In genomic region chr11:6333403-6333802, GRCm38 (mm10) we compare ENCODE assay signal across 16 mouse cellular contexts.
"Had no signal": no experiment of that assay in that cellular context is flagged by ENCODE, and none has a peak within 500 bp of the region (broad histone marks: within the 10 kb centered on the region; RNA-seq: fewer than 3 reads in every experiment).

No protein-coding gene starts in this region.

- H3K9me3 ChIP-seq: lung, embryonic 15.5 days; midbrain, embryonic 13.5 days; midbrain, embryonic 15.5 days; neural tube, embryonic 12.5 days; stomach, embryonic 15.5 days had no signal

- H3K4me3 ChIP-seq: lung, embryonic 15.5 days; midbrain, embryonic 13.5 days; midbrain, embryonic 15.5 days; neural tube, embryonic 12.5 days; stomach, embryonic 15.5 days had no signal

- H3K27me3 ChIP-seq: lung, embryonic 15.5 days; midbrain, embryonic 13.5 days; midbrain, embryonic 15.5 days; neural tube, embryonic 12.5 days; stomach, embryonic 15.5 days had no signal

- H3K4me2 ChIP-seq: lung, embryonic 15.5 days; midbrain, embryonic 11.5 days; midbrain, embryonic 13.5 days; midbrain, embryonic 15.5 days; neural tube, embryonic 12.5 days; stomach, embryonic 15.5 days had no signal

- DNase-seq: lung, adult 2 months; lung, postnatal 14 days; lung, postnatal 36 days; right cerebral cortex, postnatal 14 days; thymus, adult 2 months; thymus, postnatal 25 days; thymus, postnatal 4 days had no signal

- H3K9ac ChIP-seq: lung, embryonic 15.5 days; midbrain, embryonic 13.5 days; midbrain, embryonic 15.5 days; neural tube, embryonic 12.5 days; stomach, embryonic 15.5 days had no signal

- ATAC-seq: lung, postnatal 0 days; midbrain, embryonic 13.5 days; midbrain, embryonic 15.5 days had no signal

- H3K4me1 ChIP-seq: lung, embryonic 15.5 days; midbrain, embryonic 13.5 days; midbrain, embryonic 15.5 days; neural tube, embryonic 12.5 days; stomach, embryonic 15.5 days had no signal

- H3K27ac ChIP-seq: lung, embryonic 15.5 days; macrophage; midbrain, embryonic 13.5 days; midbrain, embryonic 15.5 days; neural tube, embryonic 12.5 days; stomach, embryonic 15.5 days; stomach, postnatal 0 days had no signal
